Mouse (Mus musculus) gastrocnemius, postnatal 25 days (tissue): ENCODE measurements at regions not wholly inside any gene's neighbourhood (a gene's known extent, or its start where the extent isn't known, plus 50 kb on each side); places are given as distances from the start of the nearest gene placed in this dataset.

Source experiments
- DNase-seq: peaks from one replicate; pipeline ENCODE4 v3.0.0; 2022

DNA sequence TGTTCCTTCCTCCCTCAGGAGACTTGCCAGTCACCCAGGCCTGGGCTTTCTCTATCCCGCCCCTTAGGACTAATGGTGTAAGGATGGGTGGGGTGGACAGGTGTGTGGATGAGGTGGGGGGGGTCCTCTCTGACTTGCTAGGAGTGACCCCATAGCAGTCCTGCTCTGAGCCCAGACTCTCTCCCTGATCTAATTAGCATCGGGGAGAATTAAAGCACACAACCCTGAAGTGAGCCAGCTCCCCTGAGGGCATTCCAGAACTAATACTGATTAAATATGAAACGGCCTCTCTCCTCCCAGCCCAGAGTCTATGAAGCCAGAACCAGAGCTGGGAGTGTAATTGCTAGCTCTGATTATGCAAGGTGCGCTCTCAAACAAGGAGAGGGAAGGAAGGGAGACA, 346.1 kb downstream of the Ptpru start:
- DNase-seq, result no peak

DNA sequence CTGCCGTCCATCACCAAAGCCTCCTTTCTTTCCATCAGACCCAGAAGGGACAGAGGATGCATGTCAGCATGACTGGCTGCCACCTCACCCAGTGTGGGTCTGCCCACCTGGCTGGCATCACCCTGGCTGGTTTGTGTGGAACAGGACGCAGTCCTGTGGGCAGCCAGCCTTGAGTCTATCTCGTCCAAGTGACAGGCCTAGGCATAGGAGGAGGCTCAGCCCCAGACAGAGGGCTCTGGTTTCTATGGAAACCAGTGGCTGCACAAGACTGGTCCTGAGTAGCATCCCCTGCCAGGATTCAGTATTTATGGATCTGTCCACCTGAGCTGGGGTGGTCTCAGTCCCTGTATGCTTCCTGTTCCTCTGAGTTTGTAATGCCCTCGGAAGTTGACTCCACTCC, 344.4 kb downstream of the Ptpru start:
- no peak for DNase-seq

DNA sequence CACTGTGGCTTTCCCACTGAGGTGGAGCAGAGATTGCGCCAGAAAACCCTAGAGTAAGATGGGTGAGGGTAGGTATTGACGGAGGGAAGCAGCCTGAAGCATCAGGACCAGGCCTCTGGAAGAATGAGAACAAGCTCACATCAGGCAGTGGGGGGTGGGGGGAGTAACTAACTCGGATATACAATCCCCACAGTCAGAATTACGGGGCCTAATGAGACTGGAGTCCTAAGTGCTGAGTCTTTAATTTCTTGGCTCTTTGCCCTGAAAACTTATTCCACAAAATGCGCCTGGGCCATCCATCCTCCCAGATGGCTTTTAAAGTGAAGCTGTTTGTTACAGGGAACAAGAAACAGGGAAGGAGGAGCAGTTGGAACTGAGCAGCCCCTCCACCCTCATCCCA, 341.2 kb downstream of the Ptpru start:
- no peak for DNase-seq

DNA sequence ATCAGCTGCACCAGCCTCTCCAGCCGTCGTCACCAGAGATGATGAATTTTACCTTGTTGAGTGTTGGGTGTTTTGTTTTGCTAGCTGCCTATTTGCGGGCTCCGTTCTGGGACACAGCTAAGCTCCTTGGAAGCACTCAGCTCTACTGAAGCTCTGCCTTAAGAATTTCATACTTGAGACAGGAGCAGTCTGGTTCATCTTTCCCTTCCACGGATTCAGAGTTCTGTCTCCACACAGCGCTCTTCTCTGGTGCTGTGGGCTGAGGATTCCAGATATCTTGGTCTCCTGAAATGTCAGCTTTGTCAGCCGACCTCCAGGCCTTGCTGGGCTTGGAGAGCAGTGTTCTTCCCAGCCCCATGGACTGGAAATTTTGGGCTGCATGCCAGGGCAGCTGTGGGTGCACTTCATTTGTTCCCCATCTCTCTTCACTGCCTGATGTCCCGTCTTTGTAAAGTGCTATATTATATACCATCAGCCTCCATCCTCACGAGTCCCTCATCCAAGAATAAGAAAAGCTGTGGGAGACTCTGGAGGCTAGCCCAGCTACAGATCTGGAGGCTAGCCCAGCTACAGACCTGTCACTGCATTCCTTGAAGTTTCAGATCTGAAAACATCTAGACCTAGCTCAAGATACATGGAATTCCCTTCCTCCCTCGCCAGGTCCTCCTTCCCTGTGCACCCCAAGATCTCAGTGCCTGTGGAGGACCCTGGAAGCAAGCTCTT, 337.0 kb downstream of the Ptpru start:
- no peak for DNase-seq

DNA sequence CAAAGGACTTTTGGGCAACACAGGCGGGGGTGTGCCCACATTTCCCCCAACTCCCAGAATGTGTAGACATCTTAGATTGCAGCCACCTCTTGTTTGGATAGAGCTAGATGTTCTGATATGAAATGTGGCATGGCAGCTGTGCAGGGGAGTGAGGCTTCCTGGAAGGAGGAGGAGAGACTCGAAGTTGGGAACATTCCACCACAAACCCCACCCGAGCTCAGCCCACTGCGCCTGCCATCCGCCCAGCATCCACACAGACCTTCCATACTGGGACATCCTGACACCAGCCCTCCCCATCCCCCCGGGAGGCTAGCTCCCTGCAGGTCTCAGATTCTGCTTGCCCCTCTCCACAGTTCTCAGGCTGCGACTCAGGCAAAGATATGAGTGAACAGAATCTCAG, 329.9 kb downstream of the Ptpru start:
- DNase-seq, result no peak

DNA sequence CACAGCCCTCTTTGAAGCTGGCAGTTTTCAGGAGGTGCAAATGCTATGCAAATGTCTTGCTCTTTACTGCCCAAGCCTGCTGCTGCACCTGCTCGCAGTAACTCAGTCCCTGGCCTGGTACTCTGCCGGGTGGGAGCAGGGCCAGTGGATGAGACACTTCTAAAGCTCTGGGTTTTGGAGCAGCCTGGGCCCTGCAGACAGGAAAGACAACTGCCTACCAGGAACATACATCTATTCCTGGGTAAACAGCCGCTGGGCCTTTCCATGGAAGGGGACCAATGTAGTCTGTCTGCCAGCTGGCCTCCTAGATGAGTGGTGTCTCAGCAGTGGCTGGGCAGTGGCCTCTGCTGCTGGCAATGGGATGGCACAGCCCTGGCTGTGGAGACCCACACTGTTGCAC, 326.5 kb downstream of the Ptpru start:
- peak; percentile 61 for DNase-seq

DNA sequence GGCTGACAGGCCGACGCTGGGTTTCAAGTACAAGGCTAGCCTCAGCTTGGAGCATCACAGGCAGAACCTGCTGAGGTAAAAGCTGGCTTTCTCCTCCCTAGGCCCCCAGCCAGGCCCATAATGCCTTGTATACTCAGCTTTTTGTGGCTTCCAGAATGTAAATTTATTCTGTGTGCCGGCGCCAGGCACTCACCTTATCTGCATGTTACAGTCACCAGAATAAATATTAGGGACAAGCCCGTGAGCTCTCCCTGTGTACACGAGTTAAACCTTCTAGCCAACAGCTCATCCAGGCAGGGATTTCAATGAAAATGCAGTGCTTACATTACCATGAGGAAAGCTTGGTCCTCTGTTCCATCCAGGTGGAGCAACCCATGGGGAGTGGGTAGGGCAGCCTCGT, 325.3 kb downstream of the Ptpru start:
- no peak for DNase-seq

DNA sequence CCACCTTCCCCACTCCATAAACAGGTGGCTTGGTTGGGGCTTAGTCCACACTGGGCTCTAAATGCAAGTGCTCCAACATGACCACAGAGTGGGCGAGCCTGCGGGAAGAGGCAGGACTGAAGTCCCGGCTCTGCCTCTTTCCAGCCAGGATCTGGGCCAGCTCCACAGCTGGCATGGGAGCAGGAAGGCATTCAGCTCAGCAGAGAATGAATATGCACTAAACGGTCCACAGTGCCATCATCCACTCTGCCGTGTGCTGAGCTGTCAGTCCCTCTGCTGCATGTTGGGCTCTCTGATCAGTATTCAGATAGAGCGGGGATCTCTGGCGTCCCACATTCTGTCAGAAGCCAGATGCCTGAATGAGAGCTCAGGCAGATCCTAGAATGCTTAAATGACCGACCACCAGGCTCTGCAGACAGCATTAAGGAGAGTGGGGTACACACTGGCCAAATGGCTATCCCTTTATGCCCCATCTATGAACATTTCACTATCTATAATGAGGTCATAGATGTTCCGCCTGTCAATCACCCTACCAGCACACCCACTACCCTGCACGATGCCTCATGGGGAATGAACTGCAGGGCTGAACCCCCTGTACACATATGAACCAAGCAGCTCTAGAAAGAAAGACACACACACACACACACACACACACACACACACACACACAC, 317.3 kb downstream of the Ptpru start:
- DNase-seq, result no peak

DNA sequence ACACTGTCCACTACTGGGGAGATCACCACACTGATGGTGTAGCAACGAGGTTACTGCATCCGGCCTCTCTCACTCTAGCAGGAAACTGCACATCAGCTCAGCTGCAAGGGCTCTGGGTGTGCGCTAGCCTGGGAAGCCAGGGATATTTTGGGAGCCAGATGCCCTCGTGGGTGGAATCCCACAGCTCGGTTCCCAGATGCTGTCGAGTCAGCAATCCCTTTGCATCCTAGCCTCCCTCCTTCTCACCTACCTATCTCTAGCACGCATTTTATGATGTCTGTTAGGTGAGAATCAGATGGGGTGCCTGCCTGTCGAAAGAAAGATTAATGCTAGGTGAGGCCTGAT, 316.8 kb downstream of the Ptpru start:
- DNase-seq, result no peak

DNA sequence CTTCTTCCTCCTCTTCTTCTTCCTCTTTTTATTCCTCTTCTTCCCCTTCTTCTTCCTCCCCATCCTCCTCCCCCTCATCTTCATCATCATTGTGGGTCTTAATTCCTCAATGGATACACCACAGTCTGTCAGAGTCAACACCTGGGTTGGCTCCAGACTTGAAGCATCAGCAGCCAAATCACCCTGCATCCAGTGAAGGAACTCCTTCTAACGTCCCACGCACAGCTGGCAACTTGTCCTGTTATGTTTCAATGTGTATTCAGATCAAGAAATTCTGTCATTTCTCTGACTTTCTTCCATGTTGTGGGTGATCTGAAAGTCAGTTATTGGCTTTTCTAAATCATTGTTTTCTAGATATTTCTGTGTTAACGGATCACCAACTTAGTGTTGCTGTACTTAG, 312.9 kb downstream of the Ptpru start:
- no peak for DNase-seq

DNA sequence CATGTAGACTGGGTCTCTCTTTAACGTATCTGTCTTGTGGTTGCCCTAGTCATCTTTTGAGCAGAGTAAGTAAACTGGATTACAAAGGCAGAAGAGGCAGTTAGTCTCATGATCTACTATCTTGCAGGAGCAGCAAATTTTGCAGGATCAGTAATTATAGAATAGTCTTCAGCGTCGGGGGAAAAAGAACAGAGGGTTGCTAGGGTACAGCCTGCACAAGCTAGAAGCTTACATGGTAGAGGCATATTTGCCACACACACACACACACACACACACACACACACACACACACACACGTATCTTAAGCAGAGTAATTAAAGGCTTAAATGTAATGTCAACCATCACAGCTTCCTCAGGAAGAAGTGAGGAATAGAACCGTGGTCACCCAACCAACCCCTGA, 307.6 kb downstream of the Ptpru start:
- no peak for DNase-seq

DNA sequence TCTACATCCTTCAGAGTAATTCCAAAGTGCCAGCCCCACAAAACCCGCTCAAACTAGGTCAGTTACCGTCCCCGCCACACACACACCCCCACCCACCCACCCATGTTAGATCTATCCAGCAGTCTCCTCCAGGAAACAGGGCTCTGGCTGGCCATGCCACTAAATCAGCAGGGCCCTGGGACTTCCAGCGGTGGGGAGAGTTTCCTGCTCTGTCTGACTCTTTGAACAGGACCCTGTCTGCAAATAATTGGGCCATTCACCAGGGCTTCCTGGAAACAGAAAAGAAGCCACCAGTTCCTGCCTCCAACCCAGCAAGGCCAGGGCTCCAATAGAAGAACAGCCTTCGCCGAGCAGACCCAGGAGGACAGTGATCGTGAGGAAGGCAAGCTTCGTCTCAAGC, 307.1 kb downstream of the Ptpru start:
- DNase-seq, result no peak

DNA sequence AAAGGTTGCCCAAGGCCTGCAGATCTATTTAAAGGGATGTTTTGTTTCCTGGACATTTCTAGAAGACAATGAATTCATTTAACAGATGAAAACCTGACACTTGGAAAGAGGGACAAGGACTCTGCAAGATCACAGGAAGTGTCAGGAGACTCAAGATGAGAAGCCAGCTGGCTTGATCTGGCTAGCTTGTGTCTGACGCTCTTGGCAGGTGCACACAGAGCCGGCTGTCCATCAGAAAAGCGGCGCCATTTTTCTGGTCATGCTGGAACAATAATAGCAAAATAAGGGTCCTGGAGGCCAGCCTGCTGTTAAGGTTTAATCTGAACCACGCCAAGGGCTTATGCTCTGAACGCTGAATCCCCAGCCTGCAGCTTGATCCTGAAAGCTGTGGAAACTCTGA, 303.3 kb downstream of the Ptpru start:
- DNase-seq, result peak; percentile 10

DNA sequence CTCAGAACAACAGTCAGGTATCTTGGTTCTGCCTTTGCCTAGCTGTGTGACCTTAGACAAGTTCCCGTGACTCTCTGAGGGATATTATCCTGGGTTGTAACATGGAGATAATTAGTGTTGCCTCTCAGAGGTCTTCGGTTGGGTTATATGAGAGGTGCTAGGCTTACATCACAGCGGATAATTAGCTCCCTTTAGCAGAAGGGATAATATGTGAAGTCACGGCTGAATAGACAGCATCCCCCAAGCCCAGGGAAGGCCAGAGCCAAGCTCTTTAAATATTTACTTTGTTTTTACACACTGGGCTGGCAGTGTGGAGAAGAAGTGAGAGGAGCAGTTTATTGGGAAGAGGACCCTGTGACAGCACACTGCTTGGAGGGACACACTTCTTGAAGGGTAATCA, 299.9 kb downstream of the Ptpru start:
- DNase-seq, result no peak

DNA sequence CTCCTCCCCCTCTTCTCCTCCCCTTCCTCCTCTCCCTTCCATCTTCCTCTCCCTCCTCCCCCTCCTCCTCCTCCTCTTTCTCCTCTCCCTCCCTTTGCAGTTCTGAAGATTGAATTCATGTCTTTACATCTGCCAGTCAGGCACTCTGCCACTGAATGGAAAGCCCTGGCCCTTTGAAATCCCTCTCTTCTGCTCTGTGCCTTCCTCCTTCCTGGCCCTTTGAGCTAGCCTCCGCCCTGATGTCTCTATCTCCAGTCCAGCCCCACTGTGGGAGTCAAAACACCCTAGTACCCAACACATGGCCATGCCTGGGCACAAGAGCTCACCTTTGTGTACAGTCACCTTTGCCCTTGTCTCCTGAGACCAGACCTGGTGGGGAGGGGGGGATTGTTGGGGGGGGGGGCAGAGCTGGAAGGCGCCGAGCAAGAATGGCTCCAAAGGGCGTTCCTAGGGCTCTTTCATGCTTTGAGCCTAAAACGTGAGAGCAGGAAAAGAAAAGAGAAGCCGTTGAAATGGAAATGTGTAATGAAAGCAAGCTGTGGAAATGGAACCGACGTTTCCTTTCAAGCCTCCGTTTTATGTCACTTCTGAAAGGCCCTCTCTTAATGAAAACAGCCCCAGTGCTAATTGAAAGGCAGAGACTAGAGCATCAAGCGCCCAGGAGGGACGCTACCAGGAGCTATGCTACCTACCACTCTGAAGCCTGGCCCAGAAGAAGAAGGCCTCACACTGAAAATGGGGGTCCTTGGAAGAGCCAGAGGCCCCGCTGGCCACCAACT, 291.5 kb downstream of the Ptpru start:
- DNase-seq, result no peak

DNA sequence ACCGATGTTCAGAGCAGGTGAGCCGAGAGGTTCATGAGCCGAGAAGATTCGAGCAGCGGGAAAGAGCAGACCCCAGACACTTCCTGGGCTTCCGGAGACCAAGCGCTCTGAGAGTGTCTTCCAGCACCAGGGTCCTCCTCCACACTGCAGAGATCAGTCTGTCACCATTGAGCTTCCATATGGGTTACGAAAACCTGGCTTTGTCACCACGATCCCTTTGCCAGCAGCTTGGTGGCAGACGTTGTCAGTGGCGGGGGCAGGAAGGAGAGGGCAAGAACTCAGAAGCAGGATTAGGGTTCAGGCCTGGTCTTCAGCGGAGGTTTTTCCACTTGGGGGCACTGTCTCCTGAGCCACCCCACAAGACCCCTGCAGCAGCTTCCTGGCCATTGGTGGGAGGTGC, 288.5 kb downstream of the Ptpru start:
- DNase-seq, result no peak

DNA sequence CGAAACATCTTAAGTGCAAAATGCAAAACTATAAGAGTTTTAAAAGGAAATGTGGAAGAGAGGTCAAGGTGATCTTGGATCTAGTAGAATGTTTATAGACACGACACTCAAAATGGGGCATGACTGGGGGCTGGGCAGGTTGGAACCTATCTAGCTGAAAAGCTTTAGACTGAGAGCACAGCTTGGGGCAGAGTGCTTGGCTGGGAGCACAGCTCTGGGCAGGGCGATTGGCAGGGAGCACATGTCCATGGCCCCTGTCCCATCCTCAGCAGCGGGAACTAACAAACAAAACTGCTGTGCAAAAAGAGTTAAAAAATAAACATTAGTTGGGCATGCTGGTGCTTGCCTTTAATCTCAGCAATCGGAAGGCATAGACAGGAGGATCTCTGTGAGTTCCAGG, 279.6 kb downstream of the Ptpru start:
- DNase-seq, result no peak

DNA sequence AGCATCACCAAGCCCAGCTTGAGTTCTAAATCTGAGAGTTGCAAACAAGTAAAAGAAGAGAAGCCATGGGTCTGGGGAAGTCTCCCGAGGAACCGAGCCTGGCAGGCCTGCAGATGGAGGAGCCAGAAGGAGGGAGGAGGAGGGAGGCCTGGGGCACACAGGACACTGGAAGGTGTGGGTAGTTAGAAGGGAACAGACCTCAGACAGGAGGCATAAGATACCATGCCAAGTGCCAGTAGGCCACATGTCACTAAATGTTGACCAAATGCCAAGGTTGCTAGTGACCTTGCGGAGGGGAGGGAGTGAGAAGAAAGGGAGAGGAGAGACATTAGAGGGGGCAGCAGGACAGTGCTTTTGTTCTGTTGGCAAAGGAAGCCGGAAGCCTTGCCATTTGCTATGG, 274.2 kb downstream of the Ptpru start:
- DNase-seq, result no peak

DNA sequence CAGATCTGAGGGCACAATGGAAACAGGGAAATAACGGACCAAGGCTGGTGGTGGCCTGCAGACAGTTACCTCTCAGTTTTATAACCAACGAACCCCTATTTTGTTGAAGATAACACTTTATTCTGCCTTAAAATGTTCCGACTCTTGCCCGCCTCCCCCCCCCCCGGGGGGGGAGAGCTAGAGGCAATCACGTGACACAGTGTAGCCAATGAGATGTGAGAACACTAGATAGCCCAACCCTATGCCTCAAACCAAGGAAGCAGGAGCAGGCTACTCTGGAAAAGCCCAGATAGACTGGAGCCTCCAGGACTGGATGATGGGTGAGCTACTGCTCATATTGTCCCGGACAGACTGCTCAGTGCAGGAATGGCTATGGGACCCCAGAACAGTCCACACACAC, 272.9 kb downstream of the Ptpru start:
- no peak for DNase-seq

DNA sequence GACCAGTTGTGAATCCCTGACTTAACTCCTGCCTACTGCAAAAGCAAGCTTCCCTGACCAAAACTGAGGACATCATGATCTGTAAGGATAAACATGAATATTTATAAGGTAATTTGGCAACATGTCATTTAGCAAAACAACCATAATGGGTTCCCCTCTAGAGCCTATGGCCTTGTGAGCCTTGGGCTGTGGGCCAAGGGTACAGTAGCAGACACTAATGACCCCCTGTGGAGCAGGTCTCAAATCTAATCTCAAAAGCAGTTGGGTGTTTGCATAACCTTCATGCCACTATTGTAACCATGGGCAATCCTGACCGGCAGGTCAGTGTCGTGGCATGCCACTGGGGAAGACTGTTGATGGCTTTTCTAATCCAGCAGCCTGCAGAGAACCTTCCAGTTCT, 270.8 kb downstream of the Ptpru start:
- DNase-seq, result no peak

DNA sequence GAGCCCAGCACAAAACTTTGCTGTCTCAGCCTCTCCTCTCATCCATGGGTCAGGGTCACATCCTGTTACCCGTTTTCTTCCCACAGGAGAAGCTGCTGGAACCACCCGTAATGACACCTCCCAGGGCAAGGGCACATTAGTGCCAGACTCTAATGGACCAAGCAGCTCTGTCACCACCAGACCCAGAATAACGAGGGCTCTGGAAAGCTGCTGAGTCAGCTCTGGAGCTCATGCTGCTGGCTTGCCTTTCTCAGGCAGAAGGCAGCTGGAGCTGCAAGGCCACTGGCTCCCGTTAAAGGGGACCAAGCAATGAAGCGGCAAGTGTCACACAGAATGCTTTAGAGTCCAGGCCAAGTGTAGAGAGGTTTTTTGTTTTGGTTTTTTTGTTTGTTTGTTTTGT, 268.9 kb downstream of the Ptpru start:
- no peak for DNase-seq

DNA sequence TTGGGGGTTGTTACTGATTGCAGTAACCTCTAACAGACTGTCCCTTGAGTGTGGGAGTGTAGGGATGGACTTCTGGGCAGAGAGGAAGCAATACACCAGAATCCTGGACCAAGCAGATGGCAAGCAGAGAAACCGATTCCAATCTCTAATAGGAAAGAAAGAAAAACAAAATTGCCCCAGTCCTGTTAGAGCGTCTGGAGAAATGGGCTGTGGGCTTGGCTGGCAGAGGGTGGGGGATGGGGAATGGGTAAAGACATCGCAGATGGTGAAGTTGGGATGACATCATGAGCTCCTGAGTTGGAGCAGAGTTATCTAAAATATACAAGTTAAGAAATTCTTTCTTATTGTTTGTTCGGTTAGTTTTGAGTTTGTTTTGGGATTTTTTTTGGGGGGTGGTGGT, 260.5 kb downstream of the Ptpru start:
- no peak for DNase-seq

DNA sequence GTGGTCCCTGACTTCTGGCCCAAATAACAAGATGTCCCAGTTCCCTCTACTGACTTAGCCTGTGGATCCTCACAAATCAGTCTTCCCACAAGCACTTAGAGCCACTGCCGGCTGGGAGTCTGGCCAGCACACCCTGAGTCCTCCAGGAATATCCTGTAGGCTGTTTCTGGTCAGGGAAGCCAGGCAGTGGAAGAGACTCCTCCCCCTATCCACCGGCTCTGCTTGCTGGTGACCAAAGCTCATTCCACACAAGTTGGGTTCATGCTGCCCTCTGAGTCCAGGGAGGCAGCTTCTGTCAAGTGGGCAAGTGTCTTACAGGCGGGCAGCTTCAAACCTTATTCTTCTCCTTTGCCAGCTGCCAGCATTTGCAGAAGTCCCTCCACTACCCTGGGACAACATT, 252.1 kb downstream of the Ptpru start:
- DNase-seq, result no peak

DNA sequence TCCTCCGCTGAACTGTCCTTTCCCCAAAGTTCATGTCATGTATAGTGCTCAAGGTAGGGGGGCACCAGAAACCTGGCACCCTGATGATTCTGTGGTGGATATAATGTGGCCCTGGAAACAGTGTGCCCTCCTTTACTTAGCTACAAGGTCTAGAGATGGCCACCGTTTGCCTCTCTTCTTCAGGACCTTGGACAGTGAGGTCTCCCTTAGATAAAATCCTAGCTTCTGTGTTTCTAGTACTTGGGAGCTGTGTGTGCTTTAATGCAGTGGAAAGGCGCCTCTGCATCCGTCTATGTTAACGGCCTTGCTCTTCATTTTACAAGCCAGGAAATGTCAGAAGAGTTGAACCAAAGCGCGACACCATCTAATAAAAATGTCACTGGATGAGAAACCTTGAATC, 250.6 kb downstream of the Ptpru start:
- DNase-seq, result no peak
